Mouse (Mus musculus) limb, embryonic 12.5 days (tissue): ENCODE data around the gene 1700012P22Rik. TPM values are rescaled to one million over a fixed set of nuclear protein-coding genes. Genes with fewer than 3 reads are reported as not detected.

Experiments
- ATAC-seq: fragments of 200-750 bp; cut with Nextera tagmentation; 2 replicates; pipeline ENCODE4 v1.8.0; 2017; ENCODE audit warnings: low read depth, moderate TSS enrichment; ENCODE audit not compliant: insufficient number of reproducible peaks, insufficient read depth, low FRiP score, low TSS enrichment
- H3K27ac ChIP-seq: fragments of 300-500 bp; sonication (generic); 2 replicates; pipeline ENCODE4 v1.5.1; 2016; ENCODE audit warnings: mild to moderate bottlenecking, moderate library complexity
- H3K27me3 ChIP-seq: fragments of 300-500 bp; sonication (generic); 2 replicates; pipeline ENCODE4 v1.6.1; 2016; ENCODE audit warnings: mild to moderate bottlenecking, moderate library complexity
- H3K36me3 ChIP-seq: fragments of 300-500 bp; sonication (generic); 2 replicates; pipeline ENCODE4 v1.6.1; 2016; ENCODE audit warnings: mild to moderate bottlenecking, moderate library complexity
- H3K4me1 ChIP-seq: fragments of 300-500 bp; sonication (generic); replicated peaks from 2 replicates; pipeline ENCODE4 v1.6.1; 2016
- H3K4me2 ChIP-seq: fragments of 300-500 bp; sonication (generic); 2 replicates; pipeline ENCODE4 v1.6.1; 2016; ENCODE audit warnings: mild to moderate bottlenecking, moderate library complexity
- H3K4me3 ChIP-seq: fragments of 300-500 bp; sonication (generic); replicated peaks from 2 replicates; pipeline ENCODE4 v1.5.1; 2016; ENCODE audit warnings: mild to moderate bottlenecking
- H3K9ac ChIP-seq: fragments of 300-500 bp; sonication (generic); replicated peaks from 2 replicates; pipeline ENCODE4 v1.6.1; 2016; ENCODE audit warnings: mild to moderate bottlenecking, moderate library complexity
- H3K9me3 ChIP-seq: fragments of 300-500 bp; sonication (generic); 2 replicates; pipeline ENCODE4 v1.6.1; 2016; ENCODE audit warnings: mild to moderate bottlenecking, moderate library complexity
- WGBS: fragments of 180-500 bp; shearing (Covaris S2); methylation state at CpG from one replicate; pipeline ENCODE4 v1.1.7; 2016; 5-methylcytosine and 5-hydroxymethylcytosine counted together
- polyA plus RNA-seq: library from polyadenylated mRNA; unstranded; fragments of >200 nt; fragmentation: Nextera tagmentation; extraction: Ambion mirVana; gene quantifications from 2 replicates; pipeline ENCODE4 v1.2.1, GENCODE M21; 2016

1700012P22Rik gene
- polyA plus RNA-seq = not detected in 2 replicates

DNA sequence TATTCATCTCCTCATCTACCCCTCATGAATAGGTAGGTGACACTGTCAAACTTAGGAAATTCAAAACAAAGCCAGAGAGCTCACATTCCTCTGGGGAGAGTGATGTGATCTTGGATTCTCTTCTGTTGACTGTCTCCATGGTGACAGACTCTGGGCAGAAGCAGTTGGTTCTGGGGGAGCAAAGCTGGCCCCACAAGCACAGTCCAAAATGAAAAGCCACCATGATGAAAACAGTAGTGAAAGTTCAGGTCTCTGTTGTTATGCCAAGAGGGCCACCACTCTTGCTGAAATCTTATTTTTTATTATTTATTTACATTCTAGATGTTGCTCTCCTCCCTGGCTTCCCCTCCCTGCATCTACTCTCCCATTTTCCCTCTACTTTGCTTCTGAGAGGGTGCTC lies at the start of gene 1700012P22Rik:
Gene 1700012P22Rik (minus strand): TSS at position 101 of the 400 bp plus-strand sequence.
- Histone ChIP-seq H3K9ac (no peak within 1 kb of the TSS), H3K36me3 (no peaks in the 10 kb centered on the region), H3K4me2 (no peak within 1 kb of the TSS), H3K4me1 (no peaks in the 10 kb centered on the region), H3K4me3 (no peak within 1 kb of the TSS), H3K27me3 (no peaks in the 10 kb centered on the region), H3K27ac (no peak within 1 kb of the TSS), H3K9me3 (peaks cover 7% of the 10 kb centered on the region; the same call in 1 of the 2 replicates)
- ATAC-seq = no peak

DNA sequence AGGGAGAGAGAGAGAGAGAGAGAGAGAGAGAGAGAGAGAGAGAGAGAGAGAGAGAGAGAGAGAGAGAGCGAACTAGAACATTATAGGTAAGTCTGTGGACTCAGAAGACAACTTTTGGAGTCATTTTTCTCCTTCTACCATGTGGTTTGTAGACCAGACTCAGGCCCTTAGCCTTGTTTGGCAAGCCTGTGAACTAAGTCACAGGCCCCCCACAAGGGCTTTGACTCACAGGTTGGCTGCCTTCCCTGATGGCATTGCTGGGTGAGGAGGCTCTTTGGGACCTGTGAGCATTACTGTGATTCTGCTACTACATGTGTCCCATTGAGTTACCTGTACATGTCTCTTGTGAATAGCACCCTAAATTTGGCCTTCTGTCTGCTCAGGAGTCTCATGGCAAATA lies 29.5 kb upstream of the 1700012P22Rik start:
- Histone ChIP-seq H3K9ac (no peak overlapping the region), H3K27ac (no peak overlapping the region), H3K27me3 (no peaks in the 10 kb centered on the region), H3K4me1 (no peaks in the 10 kb centered on the region), H3K9me3 (no peaks in the 10 kb centered on the region; the same call in 1 of the 2 replicates), H3K36me3 (no peaks in the 10 kb centered on the region), H3K4me3 (no peak overlapping the region), H3K4me2 (no peak overlapping the region)
- ATAC-seq = no peak
- 83% methylated on average over 1 of the region's 1 CpGs for WGBS

DNA sequence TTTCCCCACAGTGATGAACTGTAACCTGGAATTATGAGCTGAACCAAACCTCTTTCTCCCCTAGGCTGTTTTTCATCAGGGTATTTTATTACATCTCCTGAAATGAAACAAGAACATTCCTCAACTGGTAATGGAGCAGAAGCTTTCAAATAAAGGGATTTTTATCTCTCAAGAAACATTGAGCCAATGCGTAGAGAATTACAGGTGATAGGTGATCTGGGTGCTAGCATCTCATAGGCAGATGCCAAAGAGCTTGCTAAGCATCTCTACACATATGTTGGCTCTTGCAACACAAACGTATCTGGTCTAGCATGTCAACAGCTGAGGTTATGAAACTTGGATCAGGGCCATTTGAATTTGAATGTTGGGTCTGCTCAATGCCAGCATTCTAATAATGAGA lies 26.6 kb upstream of the 1700012P22Rik start:
- H3K27me3 ChIP-seq = no peaks in the 10 kb centered on the region
- ATAC-seq = no peak
- H3K9me3 ChIP-seq = no peaks in the 10 kb centered on the region; the same call in 1 of the 2 replicates
- H3K36me3 ChIP-seq = no peaks in the 10 kb centered on the region
- 88% methylated on average over 2 of the region's 2 CpGs for whole genome bisulfite sequencing
- H3K9ac ChIP-seq = no peak overlapping the region
- no peak overlapping the region for H3K27ac ChIP-seq
- no peak overlapping the region for H3K4me2 ChIP-seq
- H3K4me3 ChIP-seq = no peak overlapping the region
- no peaks in the 10 kb centered on the region for H3K4me1 ChIP-seq

DNA sequence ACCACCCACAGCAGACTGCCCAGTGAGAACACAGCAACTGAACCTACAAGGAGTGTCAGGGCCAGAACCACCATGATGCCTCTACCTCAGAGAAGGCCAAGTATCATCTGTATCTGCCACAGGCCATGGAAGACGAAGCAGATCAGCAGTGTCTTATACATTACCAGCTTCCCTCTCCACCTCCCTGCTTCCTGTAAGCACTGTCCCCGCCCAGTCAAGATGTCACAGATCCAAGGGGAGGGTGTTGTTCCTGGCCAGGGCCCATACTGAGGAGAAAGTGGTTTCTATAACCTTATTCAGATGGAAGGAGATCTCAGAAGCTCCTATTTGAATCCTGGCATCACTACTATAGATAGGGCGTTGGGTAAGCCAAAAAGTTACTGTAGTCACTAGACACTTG lies 25.1 kb upstream of the 1700012P22Rik start, which contains the start of gene Aadacl3:
Gene Aadacl3 (minus strand): TSS at position 101 of the 400 bp plus-strand sequence.
- H3K9ac ChIP-seq = no peak within 1 kb of the TSS
- no peak within 1 kb of the TSS for H3K4me2 ChIP-seq
- no peak for ATAC-seq
- H3K4me1 ChIP-seq = no peaks in the 10 kb centered on the region
- 66% methylated on average over 3 of the region's 3 CpGs for WGBS
- H3K36me3 ChIP-seq = no peaks in the 10 kb centered on the region
- no peaks in the 10 kb centered on the region for H3K27me3 ChIP-seq
- H3K9me3 ChIP-seq = no peaks in the 10 kb centered on the region; the same call in 1 of the 2 replicates
- H3K27ac ChIP-seq = no peak within 1 kb of the TSS
- no peak within 1 kb of the TSS for H3K4me3 ChIP-seq

DNA sequence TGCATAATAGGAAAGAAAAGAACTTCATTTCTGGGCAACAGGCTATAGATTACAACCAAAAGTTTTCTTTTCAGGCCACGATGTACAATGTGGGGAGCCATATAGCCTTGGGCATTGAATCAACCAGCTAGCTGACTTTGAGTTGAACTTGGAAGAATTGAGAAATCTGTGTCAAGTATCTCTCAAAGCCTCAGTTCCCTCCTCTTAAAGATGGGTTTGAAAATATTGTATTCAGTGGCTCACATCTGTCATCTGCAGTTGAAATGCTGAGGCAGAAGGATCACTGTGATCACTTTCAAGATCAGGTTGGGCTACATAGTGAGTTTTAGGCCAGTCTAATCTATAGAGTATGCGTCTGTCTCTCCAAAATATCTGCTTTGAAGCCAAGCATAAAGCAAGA lies 14.6 kb upstream of the 1700012P22Rik start, which contains the start of gene Gm9944:
Gene Gm9944 (minus strand): TSS at position 101 of the 400 bp plus-strand sequence.
- H3K4me3 ChIP-seq = no peak within 1 kb of the TSS
- H3K36me3 ChIP-seq = no peaks in the 10 kb centered on the region
- H3K4me2 ChIP-seq = no peak within 1 kb of the TSS
- no peak within 1 kb of the TSS for H3K27ac ChIP-seq
- no peak for ATAC-seq
- no peaks in the 10 kb centered on the region for H3K27me3 ChIP-seq
- WGBS = 75% methylated on average over 2 of the region's 2 CpGs
- H3K9ac ChIP-seq = no peak within 1 kb of the TSS
- H3K4me1 ChIP-seq = no peaks in the 10 kb centered on the region
- peaks cover 3% of the 10 kb centered on the region; the same call in 1 of the 2 replicates for H3K9me3 ChIP-seq

DNA sequence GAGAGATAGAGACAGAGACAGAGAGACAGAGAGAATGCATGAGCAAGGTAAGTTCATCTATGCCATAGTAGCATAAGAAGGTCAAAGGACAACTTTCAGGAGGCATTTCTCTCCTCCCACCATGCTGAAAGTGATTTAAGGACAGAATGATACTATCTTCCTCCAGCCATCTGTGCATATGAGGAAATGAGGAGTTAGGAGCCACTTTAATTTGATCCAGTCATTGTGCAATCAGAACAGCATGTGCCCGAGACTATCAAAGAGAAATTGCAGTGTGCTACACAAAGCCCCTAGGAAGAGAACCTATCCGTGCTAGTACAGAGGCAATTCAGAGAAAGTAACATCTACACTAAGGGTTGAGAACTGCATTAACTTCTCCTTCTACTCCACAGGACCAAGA lies 10.0 kb upstream of the 1700012P22Rik start:
- no peak overlapping the region for H3K4me3 ChIP-seq
- H3K27me3 ChIP-seq = no peaks in the 10 kb centered on the region
- no peak for ATAC-seq
- no peaks in the 10 kb centered on the region for H3K36me3 ChIP-seq
- no peak overlapping the region for H3K4me2 ChIP-seq
- H3K27ac ChIP-seq = no peak overlapping the region
- H3K4me1 ChIP-seq = no peaks in the 10 kb centered on the region
- 52% methylated on average over 2 of the region's 2 CpGs for WGBS
- H3K9ac ChIP-seq = no peak overlapping the region
- no peaks in the 10 kb centered on the region for H3K9me3 ChIP-seq

DNA sequence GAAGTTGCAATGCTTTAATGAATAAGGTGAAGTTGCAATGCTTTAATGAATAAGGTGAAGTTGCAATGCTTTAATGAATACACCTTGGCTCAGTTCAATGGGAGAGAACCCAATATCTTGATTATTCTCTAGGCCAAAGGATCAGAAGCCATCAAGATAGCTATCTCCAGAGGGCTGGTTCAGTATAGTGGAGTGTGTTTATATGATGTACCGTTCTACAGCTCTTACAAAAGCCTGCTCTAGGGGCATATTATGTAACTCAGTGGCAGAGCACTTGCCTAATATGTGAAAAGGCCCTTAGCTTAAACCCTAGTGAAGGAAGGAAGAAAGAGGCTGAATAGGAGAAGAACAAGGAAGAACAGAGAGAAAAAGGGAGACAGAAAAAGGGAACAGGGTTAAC lies 3.0 kb upstream of the 1700012P22Rik start:
- H3K4me1 ChIP-seq = no peaks in the 10 kb centered on the region
- H3K36me3 ChIP-seq = no peaks in the 10 kb centered on the region
- 75% methylated on average over 1 of the region's 1 CpGs for WGBS
- no peak for ATAC-seq
- H3K9me3 ChIP-seq = peaks cover 7% of the 10 kb centered on the region; the same call in 1 of the 2 replicates
- no peak overlapping the region for H3K4me2 ChIP-seq
- H3K27me3 ChIP-seq = no peaks in the 10 kb centered on the region
- H3K9ac ChIP-seq = no peak overlapping the region
- no peak overlapping the region for H3K4me3 ChIP-seq
- H3K27ac ChIP-seq = no peak overlapping the region

DNA sequence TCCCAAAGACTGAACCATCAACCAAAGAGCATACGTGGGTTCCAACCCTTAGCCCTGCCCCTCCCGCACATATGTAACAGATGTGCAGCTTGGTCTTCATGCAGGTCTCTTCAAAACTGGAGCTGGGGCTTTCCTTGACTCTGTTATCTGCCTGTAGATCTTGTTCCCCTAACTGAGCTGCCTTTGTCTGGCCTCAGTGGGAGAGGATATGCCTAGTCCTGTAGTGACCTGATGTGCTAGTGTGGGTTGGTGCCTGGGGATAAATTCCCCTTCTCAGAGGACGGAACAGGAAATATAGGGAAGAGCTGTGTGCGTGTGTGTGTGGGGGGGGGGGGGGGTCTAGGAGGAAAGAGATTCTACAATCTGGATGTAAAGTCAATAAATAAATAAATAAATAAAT lies 2.5 kb upstream of the 1700012P22Rik start:
- H3K4me1 ChIP-seq = no peaks in the 10 kb centered on the region
- H3K36me3 ChIP-seq = no peaks in the 10 kb centered on the region
- no peak for ATAC-seq
- WGBS = 93% methylated on average over 4 of the region's 4 CpGs
- peaks cover 7% of the 10 kb centered on the region; the same call in 1 of the 2 replicates for H3K9me3 ChIP-seq
- no peak overlapping the region for H3K4me3 ChIP-seq
- H3K27me3 ChIP-seq = no peaks in the 10 kb centered on the region
- H3K4me2 ChIP-seq = no peak overlapping the region
- H3K27ac ChIP-seq = no peak overlapping the region
- H3K9ac ChIP-seq = no peak overlapping the region

DNA sequence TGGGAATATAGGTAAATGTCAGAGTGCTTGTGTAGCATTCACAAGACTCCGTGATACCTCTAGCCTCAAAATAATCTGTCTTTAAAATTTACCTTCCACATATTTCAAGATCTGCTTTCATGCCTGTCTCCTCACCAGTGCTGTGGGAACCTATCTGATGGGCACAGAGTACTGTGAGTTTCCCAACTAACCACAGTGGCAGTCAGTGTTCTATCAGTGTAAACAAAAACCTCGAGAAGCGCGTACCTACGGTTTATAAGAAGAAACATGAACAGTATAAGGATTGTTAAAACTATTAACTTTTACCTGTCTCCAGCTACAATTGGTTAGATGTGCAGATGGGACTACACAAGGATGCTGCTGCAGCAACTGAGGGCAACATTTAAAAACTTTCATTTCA lies 5.4 kb downstream of the 1700012P22Rik start:
- no peak overlapping the region for H3K27ac ChIP-seq
- no peak overlapping the region for H3K9ac ChIP-seq
- no peak for ATAC-seq
- H3K4me2 ChIP-seq = no peak overlapping the region
- H3K9me3 ChIP-seq = no peaks in the 10 kb centered on the region
- no peak overlapping the region for H3K4me3 ChIP-seq
- no peaks in the 10 kb centered on the region for H3K27me3 ChIP-seq
- H3K36me3 ChIP-seq = no peaks in the 10 kb centered on the region
- no peaks in the 10 kb centered on the region for H3K4me1 ChIP-seq
- whole genome bisulfite sequencing = 90% methylated on average over 5 of the region's 5 CpGs

DNA sequence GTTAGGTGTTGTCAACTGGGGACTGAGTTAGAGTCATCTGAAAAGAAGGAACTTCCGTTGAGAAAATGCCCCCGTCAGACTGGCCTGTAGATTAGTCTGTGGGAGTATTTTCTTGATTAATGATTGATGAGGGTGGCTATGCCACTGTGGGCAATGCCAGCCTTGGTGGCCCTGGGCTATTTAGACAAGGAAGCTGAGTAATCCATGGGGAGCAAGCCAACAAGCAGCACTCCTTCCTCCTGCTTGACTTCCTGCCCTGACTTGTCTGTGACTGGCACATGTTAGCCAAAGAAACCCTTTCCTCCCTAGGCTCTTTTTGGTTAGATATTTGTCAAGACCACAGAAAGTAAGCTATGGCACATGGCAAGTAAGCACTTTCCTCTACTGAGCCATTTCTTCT lies 7.8 kb downstream of the 1700012P22Rik start:
- Histone ChIP-seq H3K27me3 (no peaks in the 10 kb centered on the region), H3K9ac (no peak overlapping the region), H3K9me3 (no peaks in the 10 kb centered on the region), H3K27ac (no peak overlapping the region), H3K36me3 (no peaks in the 10 kb centered on the region), H3K4me2 (no peak overlapping the region), H3K4me1 (no peaks in the 10 kb centered on the region), H3K4me3 (no peak overlapping the region)
- no peak for ATAC-seq
- 76% methylated on average over 2 of the region's 2 CpGs for WGBS

DNA sequence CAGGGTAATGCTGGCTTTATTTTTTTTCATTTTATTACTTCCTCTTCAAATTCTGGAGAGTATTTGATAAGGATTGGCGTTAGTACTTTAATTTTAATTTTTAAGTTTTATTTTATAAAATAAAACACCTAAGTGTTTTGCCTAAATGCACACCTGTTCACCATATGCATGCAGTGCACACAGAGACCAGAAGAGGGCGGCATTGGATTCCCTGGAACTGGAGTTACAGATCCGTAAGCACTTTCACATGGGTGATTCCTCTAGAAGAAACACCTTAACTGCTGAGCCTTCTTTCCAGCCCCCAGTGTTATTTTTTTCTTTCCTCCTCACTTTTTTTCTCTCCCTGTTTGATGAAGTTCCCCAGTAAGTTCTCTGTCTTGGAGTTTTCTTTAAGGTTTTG lies 9.7 kb downstream of the 1700012P22Rik start:
- no peak for ATAC-seq
- no peaks in the 10 kb centered on the region for H3K27me3 ChIP-seq

DNA sequence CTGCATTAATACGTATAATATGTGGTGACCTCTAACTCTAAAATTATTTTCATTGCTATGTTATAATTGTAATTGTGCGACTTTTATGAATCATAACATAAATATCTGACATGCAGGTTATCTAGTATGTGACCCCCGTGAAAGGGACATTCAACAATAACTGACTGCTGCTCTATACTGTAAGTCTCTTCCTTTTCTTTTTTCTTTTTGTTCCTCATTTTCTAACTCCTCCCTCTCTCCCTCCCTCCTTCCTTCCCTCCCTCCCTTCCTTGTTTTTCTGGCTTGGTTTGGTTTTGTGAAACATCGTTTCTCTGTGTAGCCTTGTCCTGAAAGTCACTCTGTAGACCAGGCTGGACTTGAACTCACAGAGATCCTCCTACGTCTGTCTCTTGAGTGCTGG lies 14.0 kb downstream of the 1700012P22Rik start:
- no peak overlapping the region for H3K4me3 ChIP-seq
- H3K36me3 ChIP-seq = no peaks in the 10 kb centered on the region
- no peak overlapping the region for H3K4me2 ChIP-seq
- no peak for ATAC-seq
- no peak overlapping the region for H3K9ac ChIP-seq
- no peak overlapping the region for H3K27ac ChIP-seq
- 80% methylated on average over 5 of the region's 5 CpGs for WGBS
- no peaks in the 10 kb centered on the region for H3K4me1 ChIP-seq
- no peaks in the 10 kb centered on the region for H3K9me3 ChIP-seq
- H3K27me3 ChIP-seq = no peaks in the 10 kb centered on the region

More for the DNA sequence above, 9.7 kb downstream of the 1700012P22Rik start:
- no peak overlapping the region for H3K4me3 ChIP-seq
- no peaks in the 10 kb centered on the region for H3K4me1 ChIP-seq
- H3K9me3 ChIP-seq = no peaks in the 10 kb centered on the region
- no peak overlapping the region for H3K9ac ChIP-seq
- WGBS = 22% methylated on average over 3 of the region's 3 CpGs
- no peak overlapping the region for H3K4me2 ChIP-seq
- no peaks in the 10 kb centered on the region for H3K36me3 ChIP-seq
- no peak overlapping the region for H3K27ac ChIP-seq
